ENCODE assay signal across 8 mouse cellular contexts in the genomic region with DNA sequence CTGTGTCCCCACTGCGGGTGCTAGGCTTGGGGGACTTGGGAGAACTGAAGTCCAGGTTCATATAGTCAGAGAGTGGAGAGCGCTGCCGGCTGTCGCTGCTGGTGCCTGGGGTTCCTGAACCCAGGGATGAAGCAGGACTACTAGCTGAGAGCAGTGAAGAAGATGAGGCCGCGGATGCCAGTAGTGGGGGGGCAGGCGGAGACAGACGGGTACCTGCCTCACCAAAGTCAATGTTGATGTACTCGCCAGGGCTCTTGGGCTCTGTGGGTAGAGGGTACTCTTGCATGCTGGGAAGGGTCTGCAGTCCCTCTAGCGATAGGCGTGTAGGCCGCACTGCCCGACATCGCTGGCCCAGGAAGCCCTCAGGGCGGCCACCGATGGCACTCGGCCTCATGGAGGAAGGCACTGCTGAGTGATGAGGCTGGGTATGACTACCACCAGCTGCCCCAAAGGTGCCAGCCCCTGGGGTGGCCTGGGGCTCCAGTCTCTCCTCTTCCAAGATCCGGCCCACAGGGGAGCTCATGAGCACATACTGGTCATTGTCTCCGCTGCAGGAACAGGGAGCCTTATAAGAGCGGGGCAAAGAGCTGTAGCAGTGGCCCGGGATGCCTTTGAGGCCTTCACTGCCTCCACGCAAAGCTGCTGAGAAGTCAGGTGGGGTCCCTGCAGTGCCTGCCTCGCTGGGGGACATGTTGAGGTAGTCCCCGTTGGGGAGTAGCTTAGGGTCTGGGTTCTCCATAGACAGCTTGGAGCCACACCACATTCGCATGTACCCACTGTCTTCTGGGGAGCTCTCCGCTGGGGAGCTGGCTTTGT. TPM values are rescaled to one million over a fixed set of nuclear protein-coding genes. Genes with fewer than 3 reads are reported as not detected.
DNase-seq lines count a peak whose midpoint lies in the region; ATAC-seq and TF ChIP-seq lines count a peak whose summit lies in the region.

No protein-coding gene starts in this region.

- H3K36me3 ChIP-seq in heart, embryonic 16.5 days (ENCODE audit: control insufficient read depth, insufficient read depth), result no peaks in the 10 kb centered on the region
- peaks cover 27% of the 10 kb centered on the region for H3K36me3 ChIP-seq in liver, embryonic 15.5 days (replicated peaks)

- intact Hi-C loops in left cerebral cortex, adult 2 months (cut with DNase I), result loop anchor here (2.0 to 5.0 kb wide), 3 partner anchors 178 to 591 kb away; no protein-coding TSS in a partner anchor

- H3K4me2 ChIP-seq in heart, embryonic 16.5 days (ENCODE audit: low read depth, low read length), result peak overlapping the region; percentile 89
- H3K4me2 ChIP-seq in liver, embryonic 15.5 days, result peak overlapping the region; percentile 95

- H3K27me3 ChIP-seq in heart, embryonic 16.5 days (ENCODE audit: control insufficient read depth, insufficient read depth, low read length), result no peaks in the 10 kb centered on the region
- peaks cover 13% of the 10 kb centered on the region; the same call in 1 of the 2 replicates for H3K27me3 ChIP-seq in liver, embryonic 15.5 days

- H3K27ac ChIP-seq in left cerebral cortex, adult 2 months, result peak overlapping the region; percentile 98; the same call in 1 of the 2 replicates
- no peak overlapping the region for H3K27ac ChIP-seq in brown adipose tissue, adult 24 weeks (replicated peaks; ENCODE audit: low read depth, low read length)
- no peak overlapping the region for H3K27ac ChIP-seq in heart, embryonic 16.5 days (ENCODE audit: low read length)
- peak overlapping the region; percentile 31; the same call in 1 of the 2 replicates for H3K27ac ChIP-seq in liver, embryonic 15.5 days (replicated peaks)

- peak overlapping the region; percentile 89 for H3K9ac ChIP-seq in heart, embryonic 16.5 days (ENCODE audit: low read length)
- peak overlapping the region; percentile 94 for H3K9ac ChIP-seq in liver, embryonic 15.5 days

- no peak; the same call in 1 of the 2 replicates for TF ChIP-seq CTCF in left cerebral cortex, adult 2 months (IDR thresholded peaks at IDR 0.05)

- ATAC-seq in heart, embryonic 16.5 days (replicated peaks; ENCODE audit: extremely low read depth, insufficient read depth, low FRiP score), result no peak
- no peak for ATAC-seq in liver, embryonic 15.5 days (ENCODE audit: insufficient read depth)
- ATAC-seq in megakaryocyte-erythroid progenitor cell, adult 5-6 weeks (replicated peaks; ENCODE audit: low FRiP score, low TSS enrichment, poor library complexity, severe bottlenecking), result no peak

- no peak for DNase-seq in left cerebral cortex, adult 2 months (ENCODE audit: extremely low spot score in 1 of 2, low spot score in 2 of 2)
- no peak for DNase-seq in left cerebral cortex, adult 18-20 months (ENCODE audit: low spot score in 2 of 2)
- DNase-seq in adrenal gland, postnatal 36 days, result no peak
- DNase-seq in adrenal gland, adult 2 months, result no peak

- no peaks in the 10 kb centered on the region for H3K9me3 ChIP-seq in heart, embryonic 16.5 days (replicated peaks; ENCODE audit: control insufficient read depth, low read length)
- H3K9me3 ChIP-seq in liver, embryonic 15.5 days (replicated peaks), result no peaks in the 10 kb centered on the region

- WGBS in heart, embryonic 16.5 days, result 81% methylated on average over 26 of the region's 26 CpGs
- WGBS in liver, embryonic 15.5 days (ENCODE audit: insufficient replicate concordance), result 83% methylated on average over 26 of the region's 26 CpGs

- H3K4me3 ChIP-seq in left cerebral cortex, adult 2 months, result peak overlapping the region; percentile 75
- H3K4me3 ChIP-seq in brown adipose tissue, adult 24 weeks (ENCODE audit: insufficient read depth, low read depth, low read length), result peak overlapping the region; percentile 68
- H3K4me3 ChIP-seq in heart, embryonic 16.5 days (ENCODE audit: low read length), result peak overlapping the region; percentile 80
- peak overlapping the region; percentile 86 for H3K4me3 ChIP-seq in liver, embryonic 15.5 days (replicated peaks)

- peaks cover 27% of the 10 kb centered on the region for H3K4me1 ChIP-seq in brown adipose tissue, adult 24 weeks (ENCODE audit: control insufficient read depth, insufficient read depth, insufficient read length, low read length)
- H3K4me1 ChIP-seq in heart, embryonic 16.5 days (ENCODE audit: control insufficient read depth, insufficient read depth, low read length), result peaks cover 51% of the 10 kb centered on the region
- peaks cover 78% of the 10 kb centered on the region for H3K4me1 ChIP-seq in liver, embryonic 15.5 days (replicated peaks)

RNA-seq across cellular contexts. Expression of a gene that starts 2.6 kb away (rescaled TPM):
- 100 to 1,000 TPM in 1 of 2 experiments, 10 to 100 TPM in 1; 67.1 to 111 TPM for total RNA-seq in left cerebral cortex, adult 2 months (2021)
- total RNA-seq in left cerebral cortex, adult 18-20 months (2021), result 10 to 100 TPM; 64.4 to 93.4 TPM
- 7.4 and 14.6 TPM in 2 replicates for polyA plus RNA-seq in brown adipose tissue, adult 24 weeks (2012; ENCODE audit: insufficient read depth, insufficient read length, missing spikeins)
- polyA plus RNA-seq in heart, embryonic 16.5 days (2015; fragmentation: Nextera tagmentation; extraction: Ambion mirVana), result 2.3 and 2.9 TPM in 2 replicates
- 4.0 and 5.2 TPM in 2 replicates for polyA plus RNA-seq in liver, embryonic 15.5 days (2015; fragmentation: Nextera tagmentation; extraction: Ambion mirVana)
- 11.8 and 12.7 TPM in 2 replicates for total RNA-seq in megakaryocyte-erythroid progenitor cell, adult 5-6 weeks (2014; fragmentation: Nextera tagmentation)
- total RNA-seq in megakaryocyte-erythroid progenitor cell, adult 5-6 weeks (2017), result 4.3 and 6.5 TPM in 2 replicates
- 10 to 100 TPM; 47.4 to 60.1 TPM for total RNA-seq in adrenal gland, postnatal 36 days (2021)
- total RNA-seq in adrenal gland, adult 2 months (2021), result 10 to 100 TPM; 29.8 to 37.6 TPM
- polyA plus RNA-seq in adrenal gland, adult 2 months (2012; rRNA removed), result 17.7 and 19.6 TPM in 2 replicates

Comparison
In these comparisons a context has a peak if more than half of its experiments do, and no peak if none do; other contexts are left out.
1. H3K27ac ChIP-seq: peak in left cerebral cortex, adult 2 months (single experiment) and liver, embryonic 15.5 days (single experiment); none in brown adipose tissue, adult 24 weeks (single experiment) and heart, embryonic 16.5 days (single experiment).
2. Peak in every context shown above with its lines, with median percentiles within 50 percentile points of each other: H3K4me3 ChIP-seq.